Mouse (Mus musculus) right cerebral cortex, adult 2 months (tissue): ENCODE results near the gene Pnpla6.
"Not testable (repeated sequence)": the region's sequence is repeated elsewhere in the genome, so short reads cannot be mapped to it uniquely, and the experiment has no call there.

Source experiments
- DNase-seq, 2 experiments: peaks; one replicate each; pipeline ENCODE4 v3.0.0; 2021 to 2022; ENCODE audit warnings: low spot score in 2 of 2

Gene Pnpla6

GRCm38 (mm10) chr8:3576211-3576960, 61.2 kb downstream of the Pnpla6 start:
- DNase-seq: no peak

DNA sequence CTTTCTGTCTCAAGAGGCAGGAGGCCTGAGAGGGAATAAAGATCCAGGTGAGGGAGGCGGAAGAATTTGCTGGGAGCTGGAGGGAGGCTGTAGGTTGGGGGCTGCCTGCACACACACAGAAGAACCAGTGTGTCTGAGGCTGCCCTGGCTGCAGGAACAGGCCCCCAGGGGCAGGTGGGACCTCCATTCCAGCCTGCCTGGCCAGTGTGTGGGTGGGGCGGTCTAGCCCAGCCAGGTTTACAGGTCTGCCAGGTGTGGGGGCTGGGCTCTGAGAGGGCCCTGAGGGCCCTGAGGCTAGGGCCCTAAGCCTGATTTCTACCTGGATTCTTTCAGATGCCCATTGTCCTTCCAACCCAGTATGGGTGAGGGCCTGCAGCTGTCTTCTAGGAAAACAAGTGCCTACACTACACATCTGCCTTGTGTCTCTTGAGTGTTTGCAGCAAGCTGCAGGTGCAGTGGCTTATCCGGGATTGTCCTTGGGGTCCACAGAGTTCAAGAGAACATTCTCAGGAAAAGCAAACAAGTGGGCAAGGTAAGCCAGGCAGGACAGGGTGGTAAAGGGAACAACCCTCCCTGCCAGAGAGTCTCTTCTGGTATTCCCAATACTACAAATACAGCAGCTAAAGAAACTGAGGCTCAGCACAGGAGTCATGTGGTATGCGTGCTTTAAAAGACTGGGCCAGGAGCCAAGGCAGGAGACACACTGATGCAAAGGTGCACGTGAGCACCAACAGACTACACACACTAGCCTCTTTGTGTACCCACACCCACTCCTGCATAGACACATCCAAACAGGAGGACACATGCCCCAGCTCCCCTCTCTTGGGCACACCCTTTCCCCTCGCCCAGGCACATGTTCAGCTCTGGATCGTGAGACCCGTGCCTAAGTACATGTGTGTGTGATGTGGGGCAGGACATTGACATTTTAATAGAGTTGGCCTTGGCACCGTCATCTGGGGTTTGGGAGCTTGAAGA, 64.5 kb downstream of the Pnpla6 start:
- no peak for DNase-seq

DNA sequence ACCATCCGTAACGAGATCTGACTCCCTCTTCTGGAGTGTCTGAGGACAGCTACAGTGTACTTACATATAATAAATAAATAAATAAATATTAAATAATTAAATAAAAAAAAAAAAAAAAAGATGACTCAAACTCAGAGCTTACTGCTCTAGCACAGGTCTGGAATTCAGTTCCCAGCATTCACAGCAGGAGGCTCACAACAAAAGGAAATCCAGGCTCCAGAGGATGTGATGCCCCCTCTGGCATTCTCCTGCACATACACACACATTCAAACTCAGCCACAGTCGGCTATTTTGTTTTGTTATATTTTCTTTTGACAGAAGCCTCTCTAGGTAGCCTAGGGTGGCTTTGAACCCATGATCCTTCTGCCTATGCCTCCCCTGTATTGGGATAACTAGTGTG, 66.8 kb downstream of the Pnpla6 start:
- DNase-seq: not testable (repeated sequence)

DNA sequence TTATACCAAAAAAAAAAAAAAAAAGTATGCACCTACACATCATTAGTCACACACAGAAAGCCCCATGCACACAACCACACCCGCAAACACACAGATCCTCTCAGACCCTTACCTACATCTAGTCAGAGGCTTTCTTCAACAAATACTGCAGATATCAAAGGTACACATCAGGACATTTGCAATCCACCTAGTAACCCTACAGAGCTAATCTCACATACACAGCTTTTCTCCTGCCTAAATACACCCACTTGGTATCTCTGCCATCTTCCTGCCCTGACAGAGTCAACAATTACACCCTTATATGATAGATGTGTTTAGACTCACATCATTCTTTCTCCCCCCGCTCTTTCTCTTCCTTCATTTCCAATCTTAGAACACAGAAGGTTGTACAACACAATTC, 71.3 kb downstream of the Pnpla6 start:
- no peak for DNase-seq

GRCm38 (mm10) chr8:3586993-3587390, 71.8 kb downstream of the Pnpla6 start, which contains the start of gene Camsap3:
Gene Camsap3, plus strand, starts transcription at chr8:3587293.
- DNase-seq: no peak

DNA sequence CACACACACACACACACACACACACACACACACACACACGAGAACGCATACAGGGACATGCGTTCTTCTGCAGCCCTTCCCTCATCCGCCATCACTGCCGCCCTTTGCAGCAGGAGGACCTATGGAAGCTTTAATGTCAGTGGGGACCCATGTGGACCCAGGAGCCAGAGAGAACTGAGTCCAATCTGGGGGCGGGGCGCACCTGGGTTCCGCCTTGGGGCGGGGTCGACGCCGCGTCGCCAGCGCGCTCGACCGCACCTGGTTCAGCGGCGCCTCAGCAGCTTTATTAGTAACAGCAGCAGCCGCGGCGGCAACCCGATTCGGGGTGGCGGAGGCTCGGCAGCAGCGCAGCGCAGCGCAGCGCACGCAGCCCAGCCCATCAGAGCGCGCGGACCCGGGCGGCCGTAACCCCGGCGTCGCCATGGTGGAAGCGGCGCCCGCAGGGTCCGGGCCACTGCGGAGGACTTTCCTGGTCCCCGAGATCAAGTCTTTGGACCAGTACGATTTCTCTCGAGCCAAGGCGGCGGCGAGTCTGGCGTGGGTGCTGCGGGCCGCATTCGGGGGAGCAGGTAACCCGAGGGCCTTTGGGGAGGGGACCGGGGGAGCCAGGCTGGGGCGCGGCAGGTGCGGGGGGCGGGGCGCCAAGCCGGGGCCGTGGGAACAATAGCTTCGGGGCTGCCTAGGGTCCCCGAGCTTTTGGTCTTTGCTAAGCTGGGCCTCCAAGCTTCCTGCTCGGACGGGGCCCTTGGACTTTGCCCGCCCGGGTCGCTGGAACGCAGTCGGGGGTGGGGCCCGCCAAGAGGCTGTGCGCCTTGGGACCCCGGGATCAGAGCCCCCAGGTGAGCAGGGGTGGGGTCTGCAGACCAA, 72.4 kb downstream of the Pnpla6 start:
- DNase-seq: peak; percentile 72 to 78

- peak in 1 of 2 experiments; percentile 39 for DNase-seq
Measured at GRCm38 (mm10) chr8:3588258-3588633, 73.1 kb downstream of the Pnpla6 start.

DNA sequence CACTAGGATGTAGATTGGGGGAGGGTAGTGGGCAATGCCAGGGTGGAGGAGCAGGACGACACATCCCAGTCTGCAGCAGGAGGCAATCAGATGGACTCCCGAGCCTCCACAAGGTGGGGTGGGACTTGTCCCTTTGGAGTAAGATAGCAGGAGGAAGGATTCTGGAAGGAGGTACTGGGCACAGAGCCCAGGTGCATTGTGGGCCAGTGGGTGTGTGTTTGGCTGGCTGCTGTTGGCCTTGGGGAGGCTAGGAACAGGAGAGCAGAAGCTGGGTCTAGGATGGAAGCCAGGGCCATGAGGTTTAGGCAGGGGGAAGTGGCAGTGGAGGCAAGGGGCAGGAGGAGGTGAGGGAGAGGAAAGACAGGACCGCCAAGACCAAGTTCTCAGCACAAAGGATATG, 78.3 kb downstream of the Pnpla6 start:
- DNase-seq: no peak
